Mouse (Mus musculus): ENCODE measurements around the gene Rnf150. TPM values are rescaled to one million over a fixed set of nuclear protein-coding genes. Genes with fewer than 3 reads are reported as not detected.

Gene Rnf150
- polyA plus RNA-seq, 1 experiment from 2014 or later, result 0.55 TPM

DNA sequence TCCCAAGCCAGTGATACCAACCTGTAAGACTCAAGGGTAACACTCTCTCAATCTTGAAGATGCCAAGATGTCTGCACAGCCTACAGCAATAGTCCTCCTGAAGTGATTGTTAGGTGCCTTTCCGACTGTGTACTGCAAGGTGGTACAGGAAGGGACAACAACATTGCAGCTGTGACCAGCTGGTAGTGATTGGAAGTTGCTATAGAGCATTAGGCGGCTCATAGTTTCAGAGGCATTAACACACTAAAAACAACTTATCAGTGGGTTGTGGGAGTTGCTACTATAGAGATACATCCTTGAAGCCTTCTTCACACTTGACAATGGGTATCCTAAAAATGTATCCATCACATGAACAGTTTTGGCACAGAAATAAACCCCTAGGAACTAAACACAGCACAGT lies 33.6 kb downstream of the Rnf150 start:
- H3K4me1 ChIP-seq (replicated peaks; ENCODE audit: control insufficient read depth, insufficient read depth), result no peaks in the 10 kb centered on the region
- no peak for ATAC-seq (ENCODE audit: low FRiP score, low TSS enrichment)
- no peaks in the 10 kb centered on the region for H3K36me3 ChIP-seq (ENCODE audit: control insufficient read depth, insufficient read depth, low read length)
- no peak overlapping the region for H3K4me3 ChIP-seq (ENCODE audit: low read depth, low read length)
- DNase-seq (ENCODE audit: low spot score), result no peak
- no peak for TF ChIP-seq CTCF (IDR thresholded peaks at IDR 0.05; ENCODE audit: low read depth)
- no peak for TF ChIP-seq EP300 (optimal IDR thresholded peaks at IDR 0.05)
- no peaks in the 10 kb centered on the region for H3K9me3 ChIP-seq (ENCODE audit: control insufficient read depth, low read length)
- no peak overlapping the region for H3K4me2 ChIP-seq (replicated peaks; ENCODE audit: low read depth)
- whole genome bisulfite sequencing, result 92% methylated on average over 2 of the region's 2 CpGs
- H3K9ac ChIP-seq (ENCODE audit: low read length), result no peak overlapping the region
- H3K27me3 ChIP-seq (ENCODE audit: control insufficient read depth, insufficient read depth, low read length), result no peaks in the 10 kb centered on the region
- H3K27ac ChIP-seq (replicated peaks), result no peak overlapping the region

DNA sequence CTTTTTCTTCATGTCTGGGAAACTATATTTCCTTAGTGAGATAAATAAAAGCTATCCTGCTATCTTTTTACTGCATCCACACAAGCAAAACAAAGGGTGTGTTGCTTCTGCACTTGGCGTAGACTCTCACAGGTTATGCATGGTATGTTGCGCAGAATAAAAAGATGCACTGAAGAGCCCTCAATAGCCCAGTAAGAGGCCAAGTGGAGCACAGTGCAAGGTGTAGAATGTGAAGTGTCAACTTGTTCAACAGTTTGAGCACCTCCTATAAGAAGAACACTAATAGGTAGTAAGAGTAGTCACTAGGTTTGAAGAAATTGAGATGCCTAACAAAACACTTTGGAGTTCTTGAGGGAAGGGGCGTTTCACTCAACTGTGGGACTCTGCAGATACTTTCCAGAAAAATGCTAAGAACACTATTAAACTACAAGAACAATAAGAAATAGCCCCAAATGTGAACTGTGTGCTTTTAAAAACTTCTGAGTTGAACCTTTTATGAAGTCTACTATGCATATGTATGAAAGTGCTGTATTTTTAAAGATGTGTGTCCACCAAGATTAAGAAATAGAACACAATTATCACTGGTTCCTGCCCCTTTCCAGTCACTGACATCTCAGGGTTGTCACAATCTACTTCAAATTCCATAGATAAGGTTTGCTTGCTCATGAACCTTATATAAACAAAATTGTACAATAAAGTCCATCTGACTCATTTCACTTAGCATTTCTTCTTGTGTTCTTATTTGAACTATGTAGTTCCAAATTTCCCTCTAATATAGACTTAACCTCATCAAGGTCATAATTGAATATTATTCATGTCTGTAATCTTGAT lies 34.7 kb downstream of the Rnf150 start:
- Histone ChIP-seq H3K4me2 (replicated peaks; ENCODE audit: low read depth) (no peak overlapping the region), H3K9ac (ENCODE audit: low read length) (no peak overlapping the region), H3K27me3 (ENCODE audit: control insufficient read depth, insufficient read depth, low read length) (no peaks in the 10 kb centered on the region), H3K9me3 (ENCODE audit: control insufficient read depth, low read length) (no peaks in the 10 kb centered on the region), H3K27ac (replicated peaks) (no peak overlapping the region), H3K4me3 (ENCODE audit: low read depth, low read length) (no peak overlapping the region), H3K36me3 (ENCODE audit: control insufficient read depth, insufficient read depth, low read length) (no peaks in the 10 kb centered on the region), H3K4me1 (replicated peaks; ENCODE audit: control insufficient read depth, insufficient read depth) (no peaks in the 10 kb centered on the region)
- ATAC-seq (ENCODE audit: low FRiP score, low TSS enrichment) (no peak), DNase-seq (ENCODE audit: low spot score) (no peak)
- TF ChIP-seq CTCF (IDR thresholded peaks at IDR 0.05; ENCODE audit: low read depth) (no peak), EP300 (optimal IDR thresholded peaks at IDR 0.05) (no peak)
- 85% methylated on average over 3 of the region's 3 CpGs for WGBS

GRCm38 (mm10) chr8:82898459-82898841 lies 35.3 kb downstream of the Rnf150 start:
- DNase-seq (ENCODE audit: low spot score), result no peak
- H3K27ac ChIP-seq (replicated peaks), result no peak overlapping the region
- H3K27me3 ChIP-seq (ENCODE audit: control insufficient read depth, insufficient read depth, low read length), result no peaks in the 10 kb centered on the region
- no peak overlapping the region for H3K9ac ChIP-seq (ENCODE audit: low read length)
- no peak overlapping the region for H3K4me2 ChIP-seq (replicated peaks; ENCODE audit: low read depth)
- WGBS, result 49% methylated on average over 8 of the region's 8 CpGs
- H3K36me3 ChIP-seq (ENCODE audit: control insufficient read depth, insufficient read depth, low read length), result no peaks in the 10 kb centered on the region
- ATAC-seq (ENCODE audit: low FRiP score, low TSS enrichment), result no peak
- no peaks in the 10 kb centered on the region for H3K9me3 ChIP-seq (ENCODE audit: control insufficient read depth, low read length)
- no peak for TF ChIP-seq CTCF (IDR thresholded peaks at IDR 0.05; ENCODE audit: low read depth)
- TF ChIP-seq EP300 (optimal IDR thresholded peaks at IDR 0.05), result no peak
- H3K4me3 ChIP-seq (ENCODE audit: low read depth, low read length), result no peak overlapping the region
- H3K4me1 ChIP-seq (replicated peaks; ENCODE audit: control insufficient read depth, insufficient read depth), result no peaks in the 10 kb centered on the region

DNA sequence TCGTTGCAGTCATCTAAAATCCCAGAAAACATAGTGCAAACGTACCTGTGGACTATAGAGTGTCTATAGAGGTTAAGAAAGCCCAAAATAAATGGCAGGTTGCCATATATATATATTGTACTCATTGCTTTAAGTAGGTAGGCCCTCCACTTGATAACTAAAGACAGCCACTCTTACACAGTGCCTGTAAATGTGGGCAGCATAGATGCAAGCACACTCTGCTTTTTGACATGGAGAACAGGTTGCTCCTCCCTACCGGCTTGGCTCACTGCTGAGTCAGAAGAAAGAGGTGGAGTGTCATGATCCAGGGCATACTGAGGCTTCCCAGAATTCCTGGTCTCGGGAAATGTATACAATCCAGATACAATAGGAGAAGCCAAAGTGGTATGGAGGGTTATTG lies 37.8 kb downstream of the Rnf150 start:
- H3K27me3 ChIP-seq (ENCODE audit: control insufficient read depth, insufficient read depth, low read length), result no peaks in the 10 kb centered on the region
- no peak overlapping the region for H3K4me2 ChIP-seq (replicated peaks; ENCODE audit: low read depth)
- no peak overlapping the region for H3K9ac ChIP-seq (ENCODE audit: low read length)
- WGBS, result 75% methylated on average over 4 of the region's 4 CpGs
- no peak overlapping the region for H3K4me3 ChIP-seq (ENCODE audit: low read depth, low read length)
- DNase-seq (ENCODE audit: low spot score) (no peak), ATAC-seq (ENCODE audit: low FRiP score, low TSS enrichment) (no peak)
- no peaks in the 10 kb centered on the region for H3K36me3 ChIP-seq (ENCODE audit: control insufficient read depth, insufficient read depth, low read length)
- no peaks in the 10 kb centered on the region for H3K4me1 ChIP-seq (replicated peaks; ENCODE audit: control insufficient read depth, insufficient read depth)
- no peak overlapping the region for H3K27ac ChIP-seq (replicated peaks)
- no peaks in the 10 kb centered on the region for H3K9me3 ChIP-seq (ENCODE audit: control insufficient read depth, low read length)
- TF ChIP-seq CTCF (IDR thresholded peaks at IDR 0.05; ENCODE audit: low read depth), result no peak

DNA sequence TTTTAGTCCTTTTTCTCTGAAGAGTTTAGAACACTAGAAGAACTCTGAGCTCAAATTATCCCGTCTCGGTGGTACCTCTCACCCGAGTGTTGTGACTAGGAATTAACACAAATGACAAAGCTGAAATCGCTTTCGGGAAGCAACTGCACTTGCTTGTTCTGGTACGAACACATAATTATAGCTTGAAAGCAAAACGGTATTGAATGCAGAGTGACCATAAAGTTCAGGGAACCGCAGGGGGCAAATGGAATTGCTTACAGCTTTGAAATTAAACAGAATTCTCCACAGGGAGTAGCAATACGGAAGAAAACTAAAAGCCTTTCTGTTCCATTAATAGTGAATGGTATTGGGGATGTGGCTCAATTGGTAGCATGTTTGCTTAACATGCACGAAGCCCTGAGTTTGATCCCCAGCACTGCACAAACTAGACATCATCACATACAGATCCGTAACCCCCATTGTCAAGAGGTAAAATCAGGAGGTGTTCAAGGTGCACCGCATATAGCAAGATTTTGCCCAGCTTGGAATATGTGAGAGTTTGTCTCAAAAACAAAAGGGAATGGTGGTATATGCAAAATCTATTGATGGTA lies 38.5 kb downstream of the Rnf150 start:
- H3K4me2 ChIP-seq (replicated peaks; ENCODE audit: low read depth), result no peak overlapping the region
- H3K27ac ChIP-seq (replicated peaks), result no peak overlapping the region
- H3K27me3 ChIP-seq (ENCODE audit: control insufficient read depth, insufficient read depth, low read length), result no peaks in the 10 kb centered on the region
- no peaks in the 10 kb centered on the region for H3K9me3 ChIP-seq (ENCODE audit: control insufficient read depth, low read length)
- DNase-seq (ENCODE audit: low spot score), result no peak
- H3K9ac ChIP-seq (ENCODE audit: low read length), result no peak overlapping the region
- H3K4me1 ChIP-seq (replicated peaks; ENCODE audit: control insufficient read depth, insufficient read depth), result no peaks in the 10 kb centered on the region
- ATAC-seq (ENCODE audit: low FRiP score, low TSS enrichment), result no peak
- no peak overlapping the region for H3K4me3 ChIP-seq (ENCODE audit: low read depth, low read length)
- TF ChIP-seq EP300 (optimal IDR thresholded peaks at IDR 0.05) (no peak), CTCF (IDR thresholded peaks at IDR 0.05; ENCODE audit: low read depth) (no peak)
- 89% methylated on average over 12 of the region's 12 CpGs for WGBS
- no peaks in the 10 kb centered on the region for H3K36me3 ChIP-seq (ENCODE audit: control insufficient read depth, insufficient read depth, low read length)

DNA sequence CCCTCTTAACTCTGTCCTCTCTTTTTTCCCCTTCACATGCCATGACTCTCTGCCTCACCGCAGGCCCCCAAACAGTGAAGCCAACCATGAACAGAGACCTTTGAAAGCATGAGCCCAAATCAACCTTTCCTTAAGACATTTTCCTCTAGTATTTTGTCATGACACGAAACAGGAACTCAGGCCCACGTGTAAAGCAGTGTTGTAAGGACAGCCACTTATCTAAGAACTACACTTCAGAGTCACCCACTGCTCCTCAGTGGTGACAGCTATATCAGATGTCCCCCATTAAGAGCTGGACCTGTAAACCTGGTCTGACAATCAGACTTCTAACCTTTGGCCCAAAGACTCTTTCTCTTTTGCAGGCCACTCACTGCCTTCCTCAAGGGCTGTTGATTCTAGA lies 40.3 kb downstream of the Rnf150 start:
- 58% methylated on average over 3 of the region's 3 CpGs for WGBS
- H3K4me1 ChIP-seq (replicated peaks; ENCODE audit: control insufficient read depth, insufficient read depth), result no peaks in the 10 kb centered on the region
- H3K27me3 ChIP-seq (ENCODE audit: control insufficient read depth, insufficient read depth, low read length), result no peaks in the 10 kb centered on the region
- no peak overlapping the region for H3K27ac ChIP-seq (replicated peaks)
- H3K4me2 ChIP-seq (replicated peaks; ENCODE audit: low read depth), result no peak overlapping the region
- no peak for DNase-seq (ENCODE audit: low spot score)
- H3K9ac ChIP-seq (ENCODE audit: low read length), result no peak overlapping the region
- no peak for ATAC-seq (ENCODE audit: low FRiP score, low TSS enrichment)
- H3K36me3 ChIP-seq (ENCODE audit: control insufficient read depth, insufficient read depth, low read length), result no peaks in the 10 kb centered on the region
- H3K4me3 ChIP-seq (ENCODE audit: low read depth, low read length), result no peak overlapping the region
- no peak for TF ChIP-seq CTCF (IDR thresholded peaks at IDR 0.05; ENCODE audit: low read depth)
- H3K9me3 ChIP-seq (ENCODE audit: control insufficient read depth, low read length), result no peaks in the 10 kb centered on the region

All from stomach, postnatal 0 days (tissue).